Mouse (Mus musculus) urinary bladder, postnatal 14 days (tissue): ENCODE data around the gene Alox12e.
A peak's percentile ranks its signal among the peaks of the same experiment; 100 is the strongest.
"Not testable (repeated sequence)": the region's sequence is repeated elsewhere in the genome, so short reads cannot be mapped to it uniquely, and the experiment has no call there.

Experiments
- DNase-seq: peaks from one replicate; pipeline ENCODE4 v3.0.0; 2021; ENCODE audit warnings: low spot score

The Alox12e gene

GRCm38 (mm10) chr11:70322528-70322927 is at the start of gene Alox12e:
Gene Alox12e (minus strand): TSS chr11:70322628.
- DNase-seq = no peak

- DNase-seq = not testable (repeated sequence)
Observed at GRCm38 (mm10) chr11:70368626-70369025, 46.2 kb upstream of the Alox12e start.

- not testable (repeated sequence) for DNase-seq
Observed at GRCm38 (mm10) chr11:70367701-70368100, 45.3 kb upstream of the Alox12e start.

- no peak for DNase-seq
Observed at GRCm38 (mm10) chr11:70351868-70352267, 29.4 kb upstream of the Alox12e start, which contains the start of gene Alox15. Gene Alox15 (minus strand): TSS chr11:70352031.

- no peak for DNase-seq
Observed at GRCm38 (mm10) chr11:70348630-70349029, 26.2 kb upstream of the Alox12e start.

- no peak for DNase-seq
Observed at GRCm38 (mm10) chr11:70347861-70348260, 25.4 kb upstream of the Alox12e start.

DNA sequence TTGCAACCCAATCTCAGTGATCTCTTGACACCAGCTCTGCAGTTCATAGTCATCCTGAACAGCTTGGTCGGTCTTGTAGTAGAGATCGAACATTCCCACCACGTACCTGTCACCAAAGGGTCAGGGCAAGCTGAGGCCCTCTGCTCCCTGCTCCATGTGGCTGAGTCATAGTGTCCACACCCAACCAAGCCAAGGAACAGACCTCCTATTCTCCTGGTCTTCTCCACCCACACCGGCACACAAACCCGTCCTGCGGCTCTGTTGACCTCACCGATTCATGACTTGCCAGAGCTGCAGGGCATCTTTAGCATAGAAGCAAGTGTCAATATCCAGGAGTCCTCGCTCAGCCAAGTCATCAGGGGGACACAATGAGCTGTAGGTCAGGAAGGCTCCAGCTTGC is 23.1 kb upstream of the Alox12e start:
- DNase-seq = no peak

DNA sequence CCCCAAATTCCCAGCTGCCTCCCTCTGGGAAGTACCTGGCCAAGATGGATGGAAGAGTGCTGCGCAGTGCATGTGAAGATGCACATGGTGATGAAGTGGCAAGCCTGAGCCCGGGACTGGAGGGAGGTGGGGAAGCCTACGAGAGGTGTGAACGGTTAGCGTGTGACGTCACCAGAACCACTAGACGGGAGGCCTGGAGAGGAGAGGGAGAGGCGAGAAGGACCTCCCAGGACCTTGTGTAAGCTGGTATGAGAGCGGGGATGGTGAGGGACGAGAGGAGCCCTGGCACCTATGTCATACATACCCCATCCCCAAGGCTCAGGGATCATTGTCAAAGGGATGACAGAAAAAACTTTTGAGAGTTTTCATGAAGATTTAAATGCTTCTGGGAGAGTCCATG is 22.6 kb upstream of the Alox12e start:
- no peak for DNase-seq

DNA sequence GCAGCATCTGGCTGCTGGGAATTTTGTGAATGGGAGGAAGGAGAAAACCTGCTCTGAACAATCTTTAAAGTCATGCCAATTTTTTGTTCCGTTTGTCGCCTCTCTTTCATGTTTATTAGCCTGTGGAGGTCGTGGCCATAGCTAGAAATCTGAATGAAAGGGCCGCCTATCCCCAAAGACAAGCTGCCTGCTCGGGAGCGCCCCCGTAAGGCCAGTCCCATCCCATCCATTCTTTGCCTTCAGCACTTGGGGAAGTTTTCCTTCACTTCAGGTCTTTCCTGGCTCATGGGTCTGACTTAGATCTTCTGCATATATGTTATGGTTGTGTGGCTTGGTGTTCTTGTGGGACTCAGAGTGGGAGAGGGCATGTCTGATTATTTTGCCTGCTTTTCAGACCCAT is 17.1 kb upstream of the Alox12e start:
- no peak for DNase-seq

DNA sequence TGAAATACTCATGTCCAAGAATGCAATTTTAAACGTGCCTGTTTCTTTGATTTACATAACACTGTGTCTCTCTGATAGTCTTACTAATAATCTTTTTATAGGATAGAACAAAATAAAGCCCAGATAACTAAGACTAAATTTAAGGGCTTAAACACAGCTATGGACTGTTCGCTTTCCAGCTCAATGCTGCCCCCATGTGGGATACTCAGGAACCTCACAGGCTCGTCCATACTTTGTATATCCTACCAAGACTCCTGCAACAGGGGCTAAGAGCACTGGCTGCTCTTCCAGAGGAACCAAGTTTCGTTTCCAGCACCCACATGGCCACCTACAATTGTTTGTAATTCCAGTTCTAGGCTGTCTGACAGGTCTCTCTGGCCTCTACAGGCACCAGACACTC is 12.0 kb upstream of the Alox12e start:
- peak; percentile 76 for DNase-seq

GRCm38 (mm10) chr11:70324726-70325125 is 2.3 kb upstream of the Alox12e start:
- no peak for DNase-seq

DNA sequence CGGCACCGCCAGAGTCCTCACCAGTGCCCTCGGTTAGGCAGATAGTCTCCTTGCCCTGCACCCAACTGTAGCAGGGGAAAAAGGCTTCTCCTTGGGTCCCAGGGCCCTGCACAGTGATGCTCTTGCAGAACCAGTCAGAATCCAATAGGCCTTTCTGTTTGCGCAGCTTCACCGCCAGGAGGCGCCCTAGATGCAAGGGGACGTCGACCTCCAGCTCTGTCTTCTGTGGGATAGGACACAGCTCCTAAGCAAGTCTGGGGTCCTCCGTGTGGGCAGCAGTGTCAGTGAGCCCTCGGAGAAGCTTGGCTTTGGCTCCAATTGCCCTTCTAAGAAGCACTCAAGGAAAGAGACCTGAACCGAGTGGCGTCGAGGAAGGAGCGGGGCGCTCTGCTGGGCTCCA is 764 bp downstream of the Alox12e start:
- DNase-seq = peak; percentile 55

DNA sequence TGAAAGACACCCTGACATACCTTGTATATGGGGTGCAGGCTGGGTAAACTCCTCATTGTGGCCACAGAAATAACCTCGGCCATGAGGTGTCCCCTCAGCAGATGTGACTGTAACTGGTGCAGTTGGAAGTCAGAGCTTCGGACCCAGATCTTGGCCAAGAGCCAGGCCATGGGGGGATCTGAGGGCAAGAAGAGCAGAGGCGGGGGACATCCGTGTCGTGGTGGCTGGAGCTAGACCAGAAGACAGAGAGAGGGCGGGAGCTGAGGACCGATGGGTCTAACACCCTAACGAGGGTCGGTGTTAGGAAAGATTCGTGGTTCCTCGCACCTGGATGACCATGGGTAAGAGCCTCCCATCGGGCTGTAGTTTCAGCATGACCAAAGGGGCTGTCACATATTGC is 2.8 kb downstream of the Alox12e start:
- no peak for DNase-seq

DNA sequence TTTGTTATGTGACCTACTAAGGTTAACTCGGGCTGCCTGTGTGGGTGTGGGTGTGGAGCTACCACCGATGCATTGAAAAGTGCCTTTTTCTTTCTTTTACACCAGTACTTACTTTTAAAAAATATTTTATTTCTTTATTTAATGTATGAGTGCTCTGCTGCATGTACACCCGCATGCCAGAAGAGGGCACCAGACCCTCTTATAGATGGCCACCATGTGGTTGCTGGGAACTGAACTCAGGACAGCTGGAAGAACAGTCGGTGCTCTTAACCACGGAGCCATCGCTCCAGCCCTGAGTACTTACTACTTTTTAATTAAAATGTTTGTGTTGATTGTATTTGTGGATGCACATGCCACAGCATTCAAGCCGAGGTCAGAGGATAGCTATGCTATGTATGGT is 8.6 kb downstream of the Alox12e start:
- DNase-seq = no peak

DNA sequence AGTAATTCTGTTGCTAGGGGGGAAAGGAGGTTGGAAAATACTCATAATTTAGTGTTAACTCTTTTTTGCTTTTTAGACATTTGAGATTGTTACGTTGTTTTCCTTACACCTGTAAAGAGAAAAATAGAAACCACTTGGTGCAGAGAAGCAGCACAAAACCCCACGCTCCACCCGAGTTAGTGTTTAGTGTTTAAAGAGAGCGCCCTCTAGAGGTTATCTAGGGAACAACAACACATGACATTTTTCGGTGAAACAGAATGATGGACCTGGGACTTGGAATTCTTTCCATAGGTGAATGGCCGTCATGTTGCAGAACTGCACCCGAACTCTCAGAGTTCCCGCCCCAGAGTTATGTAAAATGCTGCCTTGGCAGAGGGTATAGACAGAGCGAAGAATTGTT is 13.1 kb downstream of the Alox12e start:
- DNase-seq = peak; percentile 54

- no peak for DNase-seq
Observed at GRCm38 (mm10) chr11:70308296-70308695, 14.1 kb downstream of the Alox12e start.

DNA sequence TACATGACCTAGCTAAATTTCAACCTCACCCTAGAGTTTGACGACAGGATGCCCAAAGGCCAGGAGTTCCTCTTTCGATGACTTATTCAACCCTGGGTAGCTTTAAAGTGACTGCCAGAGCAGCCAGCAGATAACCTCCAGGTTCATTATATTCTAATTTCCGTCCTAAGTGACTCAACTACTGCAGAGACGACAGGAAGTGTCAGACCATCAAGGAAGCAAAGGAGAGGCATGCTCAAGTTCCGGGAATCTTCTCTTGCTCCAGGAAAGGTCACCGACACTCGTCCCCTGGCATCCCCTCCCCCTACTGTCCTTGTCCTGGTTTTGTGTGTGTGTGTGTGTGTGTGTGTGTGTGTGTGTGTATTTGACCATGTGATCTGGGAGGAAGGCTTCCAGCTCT is 16.3 kb downstream of the Alox12e start:
- no peak for DNase-seq

- no peak for DNase-seq
Observed at GRCm38 (mm10) chr11:70302293-70302692, 20.1 kb downstream of the Alox12e start.

GRCm38 (mm10) chr11:70297836-70298454 is 24.5 kb downstream of the Alox12e start:
- no peak for DNase-seq

DNA sequence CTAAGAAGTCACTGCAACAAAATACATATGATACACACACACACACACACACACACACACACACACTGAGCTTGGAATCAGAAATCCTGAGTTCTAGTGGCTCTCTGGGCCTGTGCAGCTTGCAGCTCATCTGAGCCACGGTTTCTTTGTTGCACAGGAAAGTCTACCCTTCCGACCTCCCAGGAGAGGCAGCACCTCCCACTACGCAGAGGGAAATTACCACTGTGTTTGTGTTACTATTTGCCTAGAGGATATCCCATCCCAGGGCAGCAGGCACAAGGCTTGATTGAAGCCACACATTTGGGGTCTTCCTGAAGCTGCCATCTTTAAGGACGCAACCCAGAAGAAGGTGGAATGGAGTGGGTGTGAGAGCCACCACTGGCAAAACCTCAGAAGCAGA is 25.0 kb downstream of the Alox12e start:
- DNase-seq = no peak

DNA sequence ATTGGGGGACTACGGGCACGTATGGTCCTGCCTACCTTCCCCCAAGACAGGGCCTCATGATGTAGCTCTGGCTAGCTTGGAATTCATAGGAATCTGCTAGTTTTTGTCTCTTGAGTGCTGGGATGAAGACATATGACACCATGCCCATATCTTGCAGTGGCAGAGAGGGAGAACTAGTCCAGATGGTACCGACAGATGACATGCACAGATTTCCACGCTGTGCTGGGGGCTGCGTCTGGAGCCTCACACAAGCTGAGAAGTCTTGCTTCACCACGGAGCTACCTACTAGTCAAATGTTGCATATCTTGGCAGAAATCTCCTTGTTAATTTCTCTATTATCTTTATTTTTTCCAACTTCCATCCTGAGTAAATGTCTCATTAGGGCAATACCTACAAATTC is 28.5 kb downstream of the Alox12e start:
- DNase-seq = no peak

DNA sequence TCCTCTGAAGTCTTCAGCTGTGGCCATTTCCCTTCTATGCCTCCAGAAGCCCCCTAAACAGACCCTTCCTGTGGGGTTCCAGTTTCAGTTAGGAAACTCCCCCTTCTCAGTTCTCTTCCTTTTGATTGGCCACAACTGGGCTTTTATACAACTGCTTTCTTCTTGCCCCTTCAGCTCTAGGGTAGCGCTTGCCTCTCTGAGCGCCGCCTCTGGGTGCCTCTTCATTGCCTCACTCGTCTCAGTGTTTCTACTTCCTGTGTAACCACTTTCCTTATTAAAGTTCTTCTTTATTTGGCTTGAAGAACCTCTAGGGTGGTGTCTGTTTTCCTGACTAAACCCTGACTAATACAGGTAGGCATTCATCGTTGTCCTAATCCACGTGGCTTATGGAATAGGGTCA is 31.2 kb downstream of the Alox12e start:
- no peak for DNase-seq

GRCm38 (mm10) chr11:70289236-70289635 is 33.2 kb downstream of the Alox12e start:
- DNase-seq = peak; percentile 41

- DNase-seq = peak; percentile 70
Observed at GRCm38 (mm10) chr11:70288102-70288501, 34.3 kb downstream of the Alox12e start.

DNA sequence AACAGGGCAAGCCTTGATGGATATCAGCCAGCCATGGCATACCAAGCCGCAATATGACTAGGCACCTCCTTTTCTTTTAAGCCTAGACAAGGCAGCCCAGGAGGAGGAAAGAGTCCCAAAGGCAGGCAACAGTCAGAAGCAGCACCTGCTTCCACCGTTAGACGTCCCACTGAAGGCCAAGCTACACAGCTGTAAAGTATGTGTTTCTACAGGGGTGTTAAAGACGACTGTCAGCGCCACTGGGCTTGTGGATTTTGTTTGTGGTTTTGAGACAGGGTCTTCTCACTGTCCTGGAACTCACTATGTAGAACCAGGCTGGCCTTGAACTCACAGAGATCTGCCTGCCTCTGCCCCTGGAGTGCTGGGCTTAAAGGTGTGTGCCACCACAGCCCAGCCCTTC is 36.7 kb downstream of the Alox12e start:
- no peak for DNase-seq
